Mouse (Mus musculus) limb, embryonic 15.5 days (tissue): ENCODE data around the gene Adpgk. TPM values are rescaled to one million over a fixed set of nuclear protein-coding genes. Genes with fewer than 3 reads are reported as not detected.
"Not testable (repeated sequence)": the region's sequence is repeated elsewhere in the genome, so short reads cannot be mapped to it uniquely, and the experiment has no call there.

ENCODE experiments used
- ATAC-seq: fragments of 200-750 bp; cut with Nextera tagmentation; 2 replicates; pipeline ENCODE4 v1.8.0; 2017; ENCODE audit warnings: low read depth, moderate TSS enrichment; ENCODE audit not compliant: insufficient number of reproducible peaks, low FRiP score, low TSS enrichment
- H3K27ac ChIP-seq: fragments of 300-500 bp; sonication (generic); 2 replicates; pipeline ENCODE4 v1.5.1; 2015; ENCODE audit warnings: moderate library complexity, mild to moderate bottlenecking, inconsistent platforms
- H3K27me3 ChIP-seq: fragments of 300-500 bp; sonication (generic); 2 replicates; pipeline ENCODE4 v1.6.1; 2015; ENCODE audit warnings: inconsistent platforms
- H3K36me3 ChIP-seq: fragments of 300-500 bp; sonication (generic); 2 replicates; pipeline ENCODE4 v1.6.1; 2015; ENCODE audit warnings: inconsistent platforms
- H3K4me1 ChIP-seq: fragments of 300-500 bp; sonication (generic); 2 replicates; pipeline ENCODE4 v1.6.1; 2015; ENCODE audit warnings: inconsistent platforms
- H3K4me2 ChIP-seq: fragments of 300-500 bp; sonication (generic); 2 replicates; pipeline ENCODE4 v1.6.1; 2015; ENCODE audit warnings: mild to moderate bottlenecking, inconsistent platforms
- H3K4me3 ChIP-seq: fragments of 300-500 bp; sonication (generic); 2 replicates; pipeline ENCODE4 v1.5.1; 2015; ENCODE audit warnings: mild to moderate bottlenecking, inconsistent platforms
- H3K9ac ChIP-seq: fragments of 300-500 bp; sonication (generic); 2 replicates; pipeline ENCODE4 v1.6.1; 2015; ENCODE audit warnings: inconsistent platforms
- H3K9me3 ChIP-seq: fragments of 300-500 bp; sonication (generic); 2 replicates; pipeline ENCODE4 v1.6.1; 2016; ENCODE audit warnings: inconsistent platforms
- WGBS: fragments of 180-500 bp; shearing (Covaris S2); methylation state at CpG from one replicate; pipeline ENCODE4 v1.1.7; 2015; 5-methylcytosine and 5-hydroxymethylcytosine counted together
- polyA plus RNA-seq: library from polyadenylated mRNA; unstranded; fragments of >200 nt; fragmentation: Nextera tagmentation; extraction: Ambion mirVana; gene quantifications from 2 replicates; pipeline ENCODE4 v1.2.1, GENCODE M21; 2015

The Adpgk gene
- polyA plus RNA-seq, 1 experiment from 2014 or later: 44.3 TPM

DNA sequence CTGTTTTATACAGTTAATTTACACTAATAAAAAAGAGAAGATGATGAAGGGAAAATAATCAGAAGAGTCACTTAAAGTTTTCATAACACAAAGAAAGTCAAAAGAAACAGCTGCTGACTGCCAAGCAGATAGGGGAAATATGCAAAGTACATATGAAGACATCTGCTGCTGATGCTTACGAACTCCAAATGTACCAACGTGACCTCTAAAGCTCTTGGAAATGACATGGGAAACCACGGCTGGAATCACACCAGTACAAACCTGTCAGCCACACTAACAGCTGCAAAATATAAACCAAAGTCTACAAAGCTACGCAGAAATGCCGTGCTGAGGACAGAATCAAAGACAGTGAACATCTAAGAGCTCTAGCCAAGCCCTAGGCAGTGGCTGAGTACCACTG lies 47.7 kb downstream of the Adpgk start:
- Histone ChIP-seq H3K36me3 (peaks cover 14% of the 10 kb centered on the region; the same call in 1 of the 2 replicates), H3K27me3 (no peaks in the 10 kb centered on the region), H3K4me1 (no peaks in the 10 kb centered on the region), H3K9ac (no peak overlapping the region), H3K27ac (no peak overlapping the region), H3K9me3 (no peaks in the 10 kb centered on the region), H3K4me2 (no peak overlapping the region), H3K4me3 (no peak overlapping the region)
- 74% methylated on average over 5 of the region's 5 CpGs for WGBS
- no peak for ATAC-seq

DNA sequence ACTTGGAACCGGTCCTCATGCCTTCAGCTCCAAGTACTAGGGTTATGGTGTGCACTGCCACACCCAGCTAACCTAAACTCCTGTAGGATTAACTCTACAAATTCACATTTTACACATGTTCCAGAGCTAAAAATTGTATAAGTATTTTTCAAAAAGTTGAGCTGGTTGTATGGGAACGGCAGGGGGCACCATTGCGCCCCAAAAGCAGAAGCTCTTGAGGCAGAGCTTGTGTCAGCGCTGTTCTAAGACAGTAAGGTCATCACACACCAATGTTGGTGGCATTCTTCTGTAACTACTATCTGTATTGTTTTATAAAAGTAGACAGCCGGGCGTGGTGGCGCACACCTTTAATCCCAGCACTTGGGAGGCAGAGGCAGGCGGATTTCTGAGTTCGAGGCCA lies 48.6 kb downstream of the Adpgk start:
- ATAC-seq: no peak
- H3K27ac ChIP-seq: no peak overlapping the region
- 88% methylated on average over 9 of the region's 9 CpGs for WGBS

DNA sequence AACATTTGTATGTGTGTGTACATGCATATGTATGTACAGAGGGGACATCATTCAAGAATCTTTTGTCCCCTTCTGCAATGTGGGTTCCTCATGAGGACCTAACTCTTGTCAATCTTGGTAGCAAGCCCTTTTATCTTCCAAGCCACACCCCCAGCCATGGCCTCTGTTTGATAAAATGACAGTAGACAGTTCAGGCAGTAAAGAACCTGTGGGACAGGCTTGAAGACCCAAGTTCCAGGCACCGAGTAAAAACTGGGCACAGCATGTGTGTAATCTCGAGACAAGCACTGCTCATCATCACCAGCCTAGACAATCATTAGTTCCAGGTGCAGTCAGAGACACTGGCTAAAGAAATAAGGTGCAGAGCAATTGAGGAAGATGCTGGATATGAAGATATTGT lies 54.8 kb downstream of the Adpgk start:
- H3K27me3 ChIP-seq: no peaks in the 10 kb centered on the region
- no peak for ATAC-seq
- 48% methylated on average over 2 of the region's 2 CpGs for WGBS
- H3K4me1 ChIP-seq: no peaks in the 10 kb centered on the region
- H3K4me3 ChIP-seq: no peak overlapping the region
- no peak overlapping the region for H3K4me2 ChIP-seq
- peaks cover 11% of the 10 kb centered on the region; the same call in 1 of the 2 replicates for H3K36me3 ChIP-seq
- no peaks in the 10 kb centered on the region for H3K9me3 ChIP-seq
- H3K27ac ChIP-seq: no peak overlapping the region
- H3K9ac ChIP-seq: no peak overlapping the region

More for the DNA sequence above, 48.6 kb downstream of the Adpgk start:
- H3K9me3 ChIP-seq: no peaks in the 10 kb centered on the region
- H3K4me1 ChIP-seq: no peaks in the 10 kb centered on the region
- peaks cover 11% of the 10 kb centered on the region; the same call in 1 of the 2 replicates for H3K36me3 ChIP-seq
- no peak overlapping the region for H3K4me2 ChIP-seq
- no peak overlapping the region for H3K4me3 ChIP-seq
- no peak overlapping the region for H3K9ac ChIP-seq
- H3K27me3 ChIP-seq: no peaks in the 10 kb centered on the region

DNA sequence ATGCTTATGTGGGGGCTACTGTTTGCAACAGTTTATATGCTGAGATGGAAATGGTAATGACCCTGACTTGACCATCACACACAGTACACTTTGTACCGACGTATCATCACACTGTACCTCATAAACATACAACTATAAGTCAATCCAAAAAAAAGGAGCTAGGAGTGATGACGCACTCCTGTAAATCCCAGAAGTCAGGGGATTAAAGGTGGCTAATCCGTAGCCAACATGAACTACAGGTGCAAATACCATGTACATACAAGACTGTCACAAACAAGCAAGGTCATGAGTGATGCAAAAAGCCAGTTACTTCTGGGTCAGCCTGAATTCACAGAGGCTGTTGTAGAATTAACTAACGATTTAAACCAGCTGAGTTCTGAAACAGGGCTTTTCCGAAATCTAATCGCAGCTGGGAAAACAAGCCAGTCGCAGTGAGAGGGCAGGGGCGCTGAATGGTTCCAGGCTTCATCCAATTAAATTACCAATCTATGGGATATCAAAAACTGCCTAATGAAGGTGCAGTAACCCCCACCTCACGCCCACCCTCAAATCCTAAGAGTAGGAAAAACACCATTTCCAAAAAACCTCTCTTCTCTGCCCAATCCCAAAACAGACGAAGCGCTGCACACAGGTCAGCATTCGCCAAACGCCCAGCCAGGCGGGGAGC lies 61.4 kb downstream of the Adpgk start:
- Histone ChIP-seq H3K27ac (peak overlapping the region; percentile 89), H3K4me3 (peak overlapping the region; percentile 70), H3K4me1 (no peaks in the 10 kb centered on the region), H3K9ac (peak overlapping the region; percentile 64), H3K4me2 (peak overlapping the region; percentile 63), H3K36me3 (no peaks in the 10 kb centered on the region), H3K9me3 (no peaks in the 10 kb centered on the region), H3K27me3 (no peaks in the 10 kb centered on the region)
- peak; percentile 6; the same call in 1 of the 2 replicates for ATAC-seq
- WGBS: 10% methylated on average over 15 of the region's 15 CpGs

DNA sequence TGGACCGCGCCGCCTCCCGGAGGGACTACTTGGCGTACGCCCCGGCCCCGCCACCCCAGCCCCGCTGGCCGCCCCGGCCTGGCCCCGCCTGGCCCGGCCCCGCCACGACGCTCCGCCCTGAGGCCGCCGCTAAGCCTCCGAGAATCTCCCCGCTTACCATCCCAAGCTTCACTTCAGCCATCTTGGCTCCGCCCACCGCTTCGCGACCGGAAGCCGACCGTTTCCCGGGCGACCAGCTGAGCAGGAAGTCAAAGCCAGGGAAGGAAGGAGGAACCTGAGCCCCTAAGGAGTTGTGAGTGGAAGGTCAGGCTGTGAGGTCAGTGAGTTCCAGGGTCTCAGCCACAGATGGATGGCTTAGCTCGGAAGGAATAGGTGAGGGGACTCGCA lies 61.9 kb downstream of the Adpgk start, which contains the start of gene Bbs4:
Bbs4 (minus strand) TSS at position 256 of the 387 bp plus-strand sequence.
- peak; percentile 88 for ATAC-seq
- peak within 1 kb of the TSS; percentile 70 for H3K4me3 ChIP-seq
- H3K9ac ChIP-seq: peak within 1 kb of the TSS; percentile 64

DNA sequence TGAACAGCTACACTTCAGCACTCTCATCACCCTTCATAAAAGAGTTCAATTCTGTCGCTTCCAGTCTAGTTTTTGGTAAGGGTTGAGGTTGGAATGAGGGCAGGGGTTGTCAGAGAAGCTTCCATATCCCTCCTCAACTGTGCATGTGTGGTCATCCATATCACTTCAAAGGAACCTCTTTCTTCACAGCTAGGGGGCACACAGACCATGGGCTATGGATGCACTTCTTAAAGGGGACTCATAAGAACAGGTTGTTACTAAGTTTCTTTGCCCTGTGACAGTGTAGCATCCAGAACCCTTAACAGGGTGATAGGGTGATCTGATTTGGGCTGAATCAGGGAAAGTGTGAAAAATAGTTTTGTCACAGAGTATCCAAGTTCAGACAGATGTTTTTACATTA lies 66.7 kb downstream of the Adpgk start:
- not testable (repeated sequence) for ATAC-seq, H3K4me3 ChIP-seq

More for the DNA sequence above, 61.9 kb downstream of the Adpgk start, which contains the start of gene Bbs4:
- WGBS: under 1% methylated on average over 28 of the region's 32 CpGs
- no peaks in the 10 kb centered on the region for H3K36me3 ChIP-seq
- H3K27ac ChIP-seq: peak within 1 kb of the TSS; percentile 89
- no peaks in the 10 kb centered on the region for H3K9me3 ChIP-seq
- no peaks in the 10 kb centered on the region for H3K27me3 ChIP-seq
- no peaks in the 10 kb centered on the region for H3K4me1 ChIP-seq
- peak within 1 kb of the TSS; percentile 63 for H3K4me2 ChIP-seq

DNA sequence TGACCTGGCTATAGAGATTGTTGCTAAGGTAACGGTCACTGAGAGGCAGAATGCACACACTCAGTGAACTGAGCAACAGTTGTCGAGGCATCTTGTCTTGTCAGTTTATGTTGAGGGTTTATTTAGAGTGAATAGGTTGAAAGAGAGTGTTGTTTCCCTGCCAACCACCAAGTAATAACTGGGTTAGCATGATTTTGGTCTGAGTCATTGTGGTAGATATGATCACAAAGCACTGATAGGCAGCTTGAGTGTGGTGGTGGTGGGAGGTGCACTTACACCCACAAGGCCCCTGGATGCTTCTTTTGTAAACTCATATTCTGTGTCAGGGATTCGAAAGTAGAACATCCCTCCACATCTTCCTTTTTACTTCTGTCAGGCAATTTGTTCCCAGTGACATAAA lies 69.1 kb downstream of the Adpgk start:
- H3K27ac ChIP-seq: not testable (repeated sequence)

More for the DNA sequence above, 66.7 kb downstream of the Adpgk start:
- not testable (repeated sequence) for H3K9me3 ChIP-seq, H3K4me1 ChIP-seq, H3K4me2 ChIP-seq, H3K27me3 ChIP-seq, H3K36me3 ChIP-seq, H3K27ac ChIP-seq, H3K9ac ChIP-seq
- 61% methylated on average over 1 of the region's 1 CpGs for WGBS

DNA sequence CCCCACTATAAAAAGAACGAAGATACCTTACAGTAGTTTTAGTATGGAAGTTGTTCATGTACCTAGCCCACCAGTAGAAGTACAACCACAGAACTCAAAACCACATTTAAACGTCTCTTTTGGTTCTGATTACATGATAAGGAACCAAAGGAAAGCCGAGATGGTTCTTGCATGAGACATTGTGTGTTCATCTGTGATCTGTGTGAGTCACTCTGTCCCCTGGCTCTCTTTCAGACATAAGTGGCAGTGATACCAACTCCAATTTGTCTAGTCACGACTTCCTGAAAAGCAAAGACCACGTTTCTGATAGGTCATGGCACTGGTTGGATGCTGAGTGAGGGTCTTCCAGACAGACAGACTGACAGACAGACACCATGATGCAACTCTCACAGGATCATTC lies 77.9 kb downstream of the Adpgk start:
- Histone ChIP-seq H3K27me3 (no peaks in the 10 kb centered on the region), H3K4me1 (no peaks in the 10 kb centered on the region), H3K27ac (no peak overlapping the region), H3K9ac (no peak overlapping the region), H3K4me3 (no peak overlapping the region), H3K36me3 (no peaks in the 10 kb centered on the region), H3K9me3 (no peaks in the 10 kb centered on the region), H3K4me2 (no peak overlapping the region)
- WGBS: 77% methylated on average over 5 of the region's 5 CpGs
- no peak for ATAC-seq

More for the DNA sequence above, 69.1 kb downstream of the Adpgk start:
- not testable (repeated sequence) for H3K4me1 ChIP-seq, H3K9ac ChIP-seq, H3K4me3 ChIP-seq, H3K36me3 ChIP-seq, H3K27me3 ChIP-seq, H3K4me2 ChIP-seq, ATAC-seq, H3K9me3 ChIP-seq
- 51% methylated on average over 3 of the region's 3 CpGs for WGBS

DNA sequence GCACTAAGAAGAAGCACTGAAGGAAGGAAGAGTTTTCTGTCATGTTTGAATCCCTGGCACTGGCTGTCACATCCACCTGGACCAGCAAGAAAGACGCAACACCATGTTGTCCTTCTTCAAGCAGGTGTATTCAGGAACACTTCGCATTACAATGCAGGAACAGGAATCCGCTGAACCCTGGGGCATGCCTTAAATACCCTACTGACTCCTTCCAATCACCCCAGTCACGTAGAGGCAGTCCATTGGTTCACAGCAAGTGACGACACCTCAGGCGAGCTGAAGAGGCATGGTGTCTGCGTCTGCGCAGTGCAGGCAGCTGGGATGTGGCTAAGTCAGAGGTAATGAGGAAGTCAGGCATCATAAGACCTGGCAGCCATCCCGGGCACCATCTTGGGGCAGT lies 78.3 kb downstream of the Adpgk start:
- Histone ChIP-seq H3K27me3 (no peaks in the 10 kb centered on the region), H3K27ac (no peak overlapping the region), H3K36me3 (no peaks in the 10 kb centered on the region), H3K9me3 (no peaks in the 10 kb centered on the region), H3K4me3 (no peak overlapping the region), H3K9ac (no peak overlapping the region), H3K4me1 (no peaks in the 10 kb centered on the region), H3K4me2 (no peak overlapping the region)
- no peak for ATAC-seq
- 88% methylated on average over 9 of the region's 9 CpGs for WGBS

Other genes starting within 250 kb of the Adpgk start
- 12.7 and 17.5 TPM in 2 replicates for gene Bbs4, start 62.0 kb downstream of the Adpgk start, polyA plus RNA-seq
- 13.0 and 15.0 TPM in 2 replicates for gene Arih1, start 195.1 kb downstream of the Adpgk start, polyA plus RNA-seq
- gene Hexa, start 248.0 kb downstream of the Adpgk start, polyA plus RNA-seq: 89.9 and 108 TPM in 2 replicates
- gene Tmem202, start 248.3 kb downstream of the Adpgk start, polyA plus RNA-seq: 0.27 TPM in 1 of 2 replicates, not detected in the other